Mouse (Mus musculus) gastrocnemius, postnatal 25 days (tissue): ENCODE data around the gene Ntrk3. TPM values are rescaled to one million over a fixed set of nuclear protein-coding genes. Genes with fewer than 3 reads are reported as not detected.

Experiments
- DNase-seq: peaks from one replicate; pipeline ENCODE4 v3.0.0; 2022
- total RNA-seq, 2 experiments: library from RNA; stranded (reverse); gene quantifications; 1 replicate in 1 of 2; 2 replicates in 1 of 2; pipeline ENCODE4 v1.2.3; 2021

The Ntrk3 gene
- total RNA-seq, 2 experiments from 2014 or later: 0.90 to 2.1 TPM

GRCm38 (mm10) chr7:78720989-78721816, 16.6 kb downstream of the Ntrk3 start:
- no peak for DNase-seq

- DNase-seq: no peak
Measured at GRCm38 (mm10) chr7:78719795-78720460, 17.9 kb downstream of the Ntrk3 start.

GRCm38 (mm10) chr7:78719117-78719516, 18.7 kb downstream of the Ntrk3 start:
- DNase-seq: no peak

GRCm38 (mm10) chr7:78718191-78718609, 19.6 kb downstream of the Ntrk3 start:
- no peak for DNase-seq

GRCm38 (mm10) chr7:78707708-78708107, 30.1 kb downstream of the Ntrk3 start:
- no peak for DNase-seq

GRCm38 (mm10) chr7:78707122-78707521, 30.7 kb downstream of the Ntrk3 start:
- no peak for DNase-seq

GRCm38 (mm10) chr7:78702676-78703075, 35.1 kb downstream of the Ntrk3 start:
- DNase-seq: no peak

GRCm38 (mm10) chr7:78695200-78695599, 42.6 kb downstream of the Ntrk3 start:
- DNase-seq: no peak

GRCm38 (mm10) chr7:78693148-78693547, 44.7 kb downstream of the Ntrk3 start:
- no peak for DNase-seq

- DNase-seq: no peak
Measured at GRCm38 (mm10) chr7:78690956-78691355, 46.9 kb downstream of the Ntrk3 start.

- no peak for DNase-seq
Measured at GRCm38 (mm10) chr7:78684943-78685342, 52.9 kb downstream of the Ntrk3 start.

- DNase-seq: no peak
Measured at GRCm38 (mm10) chr7:78680871-78681270, 56.9 kb downstream of the Ntrk3 start.

- no peak for DNase-seq
Measured at GRCm38 (mm10) chr7:78669407-78669806, 68.4 kb downstream of the Ntrk3 start.

GRCm38 (mm10) chr7:78668916-78669315, 68.9 kb downstream of the Ntrk3 start:
- no peak for DNase-seq

- no peak for DNase-seq
Measured at GRCm38 (mm10) chr7:78668003-78668635, 69.7 kb downstream of the Ntrk3 start.

GRCm38 (mm10) chr7:78660832-78661231, 77.0 kb downstream of the Ntrk3 start:
- no peak for DNase-seq

- DNase-seq: no peak
Measured at GRCm38 (mm10) chr7:78659846-78660245, 78.0 kb downstream of the Ntrk3 start.

GRCm38 (mm10) chr7:78658026-78658425, 79.8 kb downstream of the Ntrk3 start:
- peak; percentile 8 for DNase-seq

GRCm38 (mm10) chr7:78656181-78656580, 81.6 kb downstream of the Ntrk3 start:
- no peak for DNase-seq

- DNase-seq: no peak
Measured at GRCm38 (mm10) chr7:78653686-78654085, 84.1 kb downstream of the Ntrk3 start.

- no peak for DNase-seq
Measured at GRCm38 (mm10) chr7:78652296-78652695, 85.5 kb downstream of the Ntrk3 start.

- DNase-seq: no peak
Measured at GRCm38 (mm10) chr7:78651540-78651939, 86.3 kb downstream of the Ntrk3 start.

- DNase-seq: no peak
Measured at GRCm38 (mm10) chr7:78643667-78644066, 94.1 kb downstream of the Ntrk3 start.
